Mouse (Mus musculus): ENCODE measurements around the gene Stx8. TPM values are rescaled to one million over a fixed set of nuclear protein-coding genes. Genes with fewer than 3 reads are reported as not detected.

Stx8 gene
- polyA plus RNA-seq, 1 experiment: 15.9 TPM

- H3K4me3 ChIP-seq (ENCODE audit: insufficient read depth, poor library complexity, severe bottlenecking): no peak overlapping the region
- no peaks in the 10 kb centered on the region for H3K27me3 ChIP-seq (ENCODE audit: control insufficient read depth, insufficient read depth, insufficient read length)
- no peaks in the 10 kb centered on the region for H3K36me3 ChIP-seq (ENCODE audit: control insufficient read depth, insufficient read depth)
- H3K79me3 ChIP-seq (ENCODE audit: low read depth): no peaks in the 10 kb centered on the region
- no peaks in the 10 kb centered on the region for H3K79me2 ChIP-seq (ENCODE audit: control insufficient read depth, insufficient read depth)
- TF ChIP-seq MYOG (IDR thresholded peaks at IDR 0.05; ENCODE audit: control insufficient read depth, extremely low read depth, insufficient read length) (no peak), FOSL1 (IDR thresholded peaks at IDR 0.05; ENCODE audit: insufficient read depth, low read length, poor library complexity, severe bottlenecking) (no peak), CEBPB (IDR thresholded peaks at IDR 0.05; ENCODE audit: low read depth) (no peak), CTCF (IDR thresholded peaks at IDR 0.05; ENCODE audit: control insufficient read depth, insufficient read depth, insufficient read length) (no peak), USF1 (IDR thresholded peaks at IDR 0.05; ENCODE audit: low read depth) (no peak), MAX (IDR thresholded peaks at IDR 0.05) (no peak)
- H3ac ChIP-seq (ENCODE audit: control insufficient read depth, insufficient read length, low read depth): no peak overlapping the region
Measured at GRCm38 (mm10) chr11:68009377-68009776, 43.4 kb downstream of the Stx8 start.

GRCm38 (mm10) chr11:68012207-68012606 lies 46.2 kb downstream of the Stx8 start:
- no peak overlapping the region for H3K4me3 ChIP-seq (ENCODE audit: insufficient read depth, poor library complexity, severe bottlenecking)
- H3K79me3 ChIP-seq (ENCODE audit: low read depth): no peaks in the 10 kb centered on the region
- H3K27me3 ChIP-seq (ENCODE audit: control insufficient read depth, insufficient read depth, insufficient read length): no peaks in the 10 kb centered on the region
- H3K36me3 ChIP-seq (ENCODE audit: control insufficient read depth, insufficient read depth): no peaks in the 10 kb centered on the region
- no peaks in the 10 kb centered on the region for H3K79me2 ChIP-seq (ENCODE audit: control insufficient read depth, insufficient read depth)
- no peak for TF ChIP-seq MAX (IDR thresholded peaks at IDR 0.05)
- no peak for TF ChIP-seq CTCF (IDR thresholded peaks at IDR 0.05; ENCODE audit: control insufficient read depth, insufficient read depth, insufficient read length)
- no peak for TF ChIP-seq CEBPB (IDR thresholded peaks at IDR 0.05; ENCODE audit: low read depth)
- no peak for TF ChIP-seq FOSL1 (IDR thresholded peaks at IDR 0.05; ENCODE audit: insufficient read depth, low read length, poor library complexity, severe bottlenecking)
- no peak for TF ChIP-seq MYOD1 (IDR thresholded peaks at IDR 0.05; ENCODE audit: control insufficient read depth, insufficient read length, low read depth)
- no peak for TF ChIP-seq MYOG (IDR thresholded peaks at IDR 0.05; ENCODE audit: control insufficient read depth, extremely low read depth, insufficient read length)
- no peak for TF ChIP-seq USF1 (IDR thresholded peaks at IDR 0.05; ENCODE audit: low read depth)
- H3ac ChIP-seq (ENCODE audit: control insufficient read depth, insufficient read length, low read depth): no peak overlapping the region

DNA sequence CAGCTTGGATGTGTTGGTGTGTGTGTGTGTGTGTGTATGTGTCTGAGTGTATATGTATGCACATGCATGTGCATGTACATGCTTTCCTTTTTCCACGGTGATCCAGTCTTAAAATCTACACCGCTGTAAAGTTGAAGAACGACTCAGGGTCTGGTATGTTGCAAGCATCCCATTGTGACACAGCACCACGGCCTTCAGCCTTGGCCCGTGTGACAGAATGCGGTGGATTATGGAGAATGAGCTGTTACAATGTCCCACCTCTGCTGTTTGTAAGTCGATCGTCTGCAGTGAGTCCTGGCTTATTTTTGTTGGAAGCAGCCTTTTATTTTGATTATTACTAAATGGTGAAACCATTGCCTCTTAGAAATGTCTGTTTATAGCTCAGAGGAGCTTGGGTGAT lies 52.2 kb downstream of the Stx8 start:
- H3ac ChIP-seq (ENCODE audit: control insufficient read depth, insufficient read length, low read depth): no peak overlapping the region
- H3K4me3 ChIP-seq (ENCODE audit: insufficient read depth, poor library complexity, severe bottlenecking): no peak overlapping the region
- TF ChIP-seq CTCF (IDR thresholded peaks at IDR 0.05; ENCODE audit: control insufficient read depth, insufficient read depth, insufficient read length) (no peak), CEBPB (IDR thresholded peaks at IDR 0.05; ENCODE audit: low read depth) (no peak), MAX (IDR thresholded peaks at IDR 0.05) (no peak), MYOG (IDR thresholded peaks at IDR 0.05; ENCODE audit: control insufficient read depth, extremely low read depth, insufficient read length) (no peak), USF1 (IDR thresholded peaks at IDR 0.05; ENCODE audit: low read depth) (no peak), FOSL1 (IDR thresholded peaks at IDR 0.05; ENCODE audit: insufficient read depth, low read length, poor library complexity, severe bottlenecking) (no peak), MYOD1 (IDR thresholded peaks at IDR 0.05; ENCODE audit: control insufficient read depth, insufficient read length, low read depth) (no peak)
- no peaks in the 10 kb centered on the region for H3K79me2 ChIP-seq (ENCODE audit: control insufficient read depth, insufficient read depth)
- no peaks in the 10 kb centered on the region for H3K79me3 ChIP-seq (ENCODE audit: low read depth)
- H3K36me3 ChIP-seq (ENCODE audit: control insufficient read depth, insufficient read depth): no peaks in the 10 kb centered on the region
- no peaks in the 10 kb centered on the region for H3K27me3 ChIP-seq (ENCODE audit: control insufficient read depth, insufficient read depth, insufficient read length)

GRCm38 (mm10) chr11:68019156-68019555 lies 53.2 kb downstream of the Stx8 start:
- Histone ChIP-seq H3K27me3 (ENCODE audit: control insufficient read depth, insufficient read depth, insufficient read length) (no peaks in the 10 kb centered on the region), H3K79me2 (ENCODE audit: control insufficient read depth, insufficient read depth) (no peaks in the 10 kb centered on the region), H3K79me3 (ENCODE audit: low read depth) (no peaks in the 10 kb centered on the region), H3K4me3 (ENCODE audit: insufficient read depth, poor library complexity, severe bottlenecking) (no peak overlapping the region), H3K36me3 (ENCODE audit: control insufficient read depth, insufficient read depth) (no peaks in the 10 kb centered on the region), H3ac (ENCODE audit: control insufficient read depth, insufficient read length, low read depth) (no peak overlapping the region)
- TF ChIP-seq CTCF (IDR thresholded peaks at IDR 0.05; ENCODE audit: control insufficient read depth, insufficient read depth, insufficient read length): no peak
- TF ChIP-seq MAX (IDR thresholded peaks at IDR 0.05): no peak
- no peak for TF ChIP-seq MYOG (IDR thresholded peaks at IDR 0.05; ENCODE audit: control insufficient read depth, extremely low read depth, insufficient read length)
- no peak for TF ChIP-seq MYOD1 (IDR thresholded peaks at IDR 0.05; ENCODE audit: control insufficient read depth, insufficient read length, low read depth)
- TF ChIP-seq USF1 (IDR thresholded peaks at IDR 0.05; ENCODE audit: low read depth): no peak

- H3K27me3 ChIP-seq (ENCODE audit: control insufficient read depth, insufficient read depth, insufficient read length): no peaks in the 10 kb centered on the region
- no peak overlapping the region for H3ac ChIP-seq (ENCODE audit: control insufficient read depth, insufficient read length, low read depth)
- TF ChIP-seq CTCF (IDR thresholded peaks at IDR 0.05; ENCODE audit: control insufficient read depth, insufficient read depth, insufficient read length) (no peak), MAX (IDR thresholded peaks at IDR 0.05) (no peak), CEBPB (IDR thresholded peaks at IDR 0.05; ENCODE audit: low read depth) (no peak), MYOD1 (IDR thresholded peaks at IDR 0.05; ENCODE audit: control insufficient read depth, insufficient read length, low read depth) (no peak), MYOG (IDR thresholded peaks at IDR 0.05; ENCODE audit: control insufficient read depth, extremely low read depth, insufficient read length) (no peak), USF1 (IDR thresholded peaks at IDR 0.05; ENCODE audit: low read depth) (no peak), FOSL1 (IDR thresholded peaks at IDR 0.05; ENCODE audit: insufficient read depth, low read length, poor library complexity, severe bottlenecking) (no peak)
- no peaks in the 10 kb centered on the region for H3K36me3 ChIP-seq (ENCODE audit: control insufficient read depth, insufficient read depth)
- H3K79me3 ChIP-seq (ENCODE audit: low read depth): no peaks in the 10 kb centered on the region
- H3K79me2 ChIP-seq (ENCODE audit: control insufficient read depth, insufficient read depth): no peaks in the 10 kb centered on the region
- H3K4me3 ChIP-seq (ENCODE audit: insufficient read depth, poor library complexity, severe bottlenecking): no peak overlapping the region
Measured at GRCm38 (mm10) chr11:68021976-68022375, 56.0 kb downstream of the Stx8 start.

- Histone ChIP-seq H3K79me2 (ENCODE audit: control insufficient read depth, insufficient read depth) (no peaks in the 10 kb centered on the region), H3ac (ENCODE audit: control insufficient read depth, insufficient read length, low read depth) (no peak overlapping the region), H3K36me3 (ENCODE audit: control insufficient read depth, insufficient read depth) (no peaks in the 10 kb centered on the region), H3K27me3 (ENCODE audit: control insufficient read depth, insufficient read depth, insufficient read length) (no peaks in the 10 kb centered on the region), H3K79me3 (ENCODE audit: low read depth) (no peaks in the 10 kb centered on the region), H3K4me3 (ENCODE audit: insufficient read depth, poor library complexity, severe bottlenecking) (no peak overlapping the region)
- TF ChIP-seq FOSL1 (IDR thresholded peaks at IDR 0.05; ENCODE audit: insufficient read depth, low read length, poor library complexity, severe bottlenecking): no peak
- TF ChIP-seq MYOD1 (IDR thresholded peaks at IDR 0.05; ENCODE audit: control insufficient read depth, insufficient read length, low read depth): peak; percentile 54
Measured at GRCm38 (mm10) chr11:68022895-68023294, 56.9 kb downstream of the Stx8 start.
